Mouse (Mus musculus) adipocyte (in vitro differentiated cells): ENCODE data around the gene Cwc25.
"Not testable (repeated sequence)": the region's sequence is repeated elsewhere in the genome, so short reads cannot be mapped to it uniquely, and the experiment has no call there.

ENCODE experiments used
- DNase-seq: peaks from one replicate; pipeline ENCODE4 v3.0.0-alpha.2; 2016; ENCODE audit warnings: low spot score

Cwc25 gene

GRCm38 (mm10) chr11:97800691-97801408 lies 34.5 kb upstream of the Cwc25 start:
- peak; percentile 75 for DNase-seq

- DNase-seq, result peak; percentile 71
These were observed 33.8 kb upstream of the Cwc25 start for GRCm38 (mm10) chr11:97799994-97800690.

GRCm38 (mm10) chr11:97799146-97799993 lies 33.0 kb upstream of the Cwc25 start:
- DNase-seq, result peak; percentile 75

GRCm38 (mm10) chr11:97798782-97799145 lies 32.4 kb upstream of the Cwc25 start, which contains the start of gene Lasp1:
Gene Lasp1, plus strand, starts transcription at chr11:97799000.
- peak; percentile 63 for DNase-seq

- no peak for DNase-seq
These were observed 31.7 kb upstream of the Cwc25 start for GRCm38 (mm10) chr11:97798083-97798435.

- DNase-seq, result no peak
These were observed 31.2 kb upstream of the Cwc25 start for GRCm38 (mm10) chr11:97797369-97798082.

- DNase-seq, result peak; percentile 67
These were observed 30.6 kb upstream of the Cwc25 start for GRCm38 (mm10) chr11:97796910-97797309.

GRCm38 (mm10) chr11:97793165-97793564 lies 26.8 kb upstream of the Cwc25 start:
- peak; percentile 81 for DNase-seq

GRCm38 (mm10) chr11:97790778-97791438 lies 24.6 kb upstream of the Cwc25 start:
- DNase-seq, result not testable (repeated sequence)

GRCm38 (mm10) chr11:97789727-97790126 lies 23.4 kb upstream of the Cwc25 start:
- DNase-seq, result no peak

- DNase-seq, result no peak
These were observed 21.6 kb upstream of the Cwc25 start for GRCm38 (mm10) chr11:97787961-97788360.

- DNase-seq, result no peak
These were observed 16.2 kb upstream of the Cwc25 start for GRCm38 (mm10) chr11:97782564-97782895.

GRCm38 (mm10) chr11:97781832-97782563 lies 15.6 kb upstream of the Cwc25 start, which contains the start of gene Rpl23:
Gene Rpl23, minus strand, starts transcription at chr11:97782437.
- DNase-seq, result peak; percentile 98

GRCm38 (mm10) chr11:97781478-97781831 lies 15.1 kb upstream of the Cwc25 start:
- DNase-seq, result peak; percentile 55

- DNase-seq, result no peak
These were observed 13.8 kb upstream of the Cwc25 start for GRCm38 (mm10) chr11:97779968-97780701.

GRCm38 (mm10) chr11:97778918-97779317 lies 12.6 kb upstream of the Cwc25 start:
- DNase-seq, result no peak

GRCm38 (mm10) chr11:97777129-97777529 lies 10.8 kb upstream of the Cwc25 start:
- DNase-seq, result peak; percentile 54

GRCm38 (mm10) chr11:97776497-97777128 lies 10.3 kb upstream of the Cwc25 start:
- DNase-seq, result no peak

GRCm38 (mm10) chr11:97775808-97776496 lies 9.6 kb upstream of the Cwc25 start, which contains the start of gene 1700001P01Rik:
Gene 1700001P01Rik, minus strand, starts transcription at chr11:97775918.
- DNase-seq, result no peak
